Mouse (Mus musculus) MEL (cell line): ENCODE results near the gene Fmo5. TPM values are rescaled to one million over a fixed set of nuclear protein-coding genes. Genes with fewer than 3 reads are reported as not detected.

Source experiments
- DNase-seq: peaks from one replicate; pipeline ENCODE4 v3.0.0; 2011; ENCODE audit warnings: low read depth, low spot score
- H3K27ac ChIP-seq: 2 replicates; pipeline ENCODE4 v1.5.1; 2012; ENCODE audit warnings: low read depth, mild to moderate bottlenecking, control low read depth, low read length, moderate library complexity; ENCODE audit not compliant: control insufficient read depth
- H3K27me3 ChIP-seq, 2 experiments: fragments of 150-350 bp in 1 of 2; sonication (generic) in 1 of 2; 2 replicates each; pipeline ENCODE4 v1.6.1; 2012; ENCODE audit warnings: low read length in 2 of 2, mild to moderate bottlenecking in 2 of 2, improper control_type of control experiment in 1 of 2, moderate library complexity in 1 of 2; ENCODE audit not compliant: insufficient read depth in 2 of 2, control insufficient read depth in 1 of 2
- H3K36me3 ChIP-seq, 2 experiments: 2 replicates each; pipeline ENCODE4 v1.6.1; 2012 to 2014; ENCODE audit warnings: low read length in 2 of 2, improper control_type of control experiment in 1 of 2, inconsistent platforms in 1 of 2, mild to moderate bottlenecking in 1 of 2; ENCODE audit not compliant: insufficient read depth in 2 of 2, control insufficient read depth in 1 of 2
- H3K4me1 ChIP-seq, 2 experiments: fragments of 150-350 bp in 1 of 2; sonication (generic) in 1 of 2; 2 replicates each; pipeline ENCODE4 v1.6.1; 2012; ENCODE audit warnings: low read length in 2 of 2, improper control_type of control experiment in 1 of 2, mild to moderate bottlenecking in 1 of 2; ENCODE audit not compliant: insufficient read depth in 2 of 2, control insufficient read depth in 1 of 2
- H3K4me3 ChIP-seq, 2 experiments: fragments of 150-350 bp in 1 of 2; sonication (generic) in 1 of 2; 2 replicates each; pipeline ENCODE4 v1.5.1; 2012; ENCODE audit warnings: low read depth in 2 of 2, low read length in 2 of 2, mild to moderate bottlenecking in 2 of 2, moderate library complexity in 2 of 2, control low read depth in 1 of 2, improper control_type of control experiment in 1 of 2; ENCODE audit not compliant: control insufficient read depth in 1 of 2, insufficient read depth in 1 of 2
- H3K79me2 ChIP-seq: 2 replicates; pipeline ENCODE4 v1.6.1; 2012; ENCODE audit warnings: mild to moderate bottlenecking, low read length, moderate library complexity; ENCODE audit not compliant: control insufficient read depth, poor library complexity, insufficient read depth
- H3K9ac ChIP-seq: 2 replicates; pipeline ENCODE4 v1.6.1; 2012; ENCODE audit warnings: low read depth, mild to moderate bottlenecking, control low read depth, low read length, moderate library complexity; ENCODE audit not compliant: control insufficient read depth, poor library complexity, severe bottlenecking
- H3K9me3 ChIP-seq: fragments of 150-350 bp; sonication (generic); replicated peaks from 2 replicates; pipeline ENCODE4 v1.6.1; 2012; ENCODE audit warnings: mild to moderate bottlenecking, low read length, improper control_type of control experiment, moderate library complexity; ENCODE audit not compliant: insufficient read depth
- BHLHE40 ChIP-seq: IDR thresholded peaks from 2 replicates; pipeline ENCODE4 v1.6.1; 2012; ENCODE audit warnings: low read depth, mild to moderate bottlenecking, inconsistent platforms, low read length, improper control_type of control experiment, borderline replicate concordance
- E2F4 ChIP-seq: IDR thresholded peaks from 2 replicates; pipeline ENCODE4 v1.6.1; 2011; ENCODE audit warnings: low read depth, low read length, improper control_type of control experiment, borderline replicate concordance
- ELF1 ChIP-seq: IDR thresholded peaks from 2 replicates; pipeline ENCODE4 v1.6.1; 2014; ENCODE audit warnings: low read depth, mild to moderate bottlenecking, inconsistent platforms, low read length, improper control_type of control experiment, moderate library complexity
- EP300 ChIP-seq, 2 experiments: IDR thresholded peaks; 2 replicates each; pipeline ENCODE4 v1.6.1; 2011; ENCODE audit warnings: improper control_type of control experiment in 2 of 2, low read length in 2 of 2, low read depth in 1 of 2, mild to moderate bottlenecking in 1 of 2
- ETS1 ChIP-seq: IDR thresholded peaks from 2 replicates; pipeline ENCODE4 v1.6.1; 2012; ENCODE audit warnings: low read depth, mild to moderate bottlenecking, inconsistent platforms, low read length, improper control_type of control experiment, moderate library complexity
- GABPA ChIP-seq: IDR thresholded peaks from 2 replicates; pipeline ENCODE4 v1.6.1; 2012; ENCODE audit warnings: low read depth, mild to moderate bottlenecking, inconsistent platforms, low read length, improper control_type of control experiment, moderate library complexity
- GATA1 ChIP-seq: IDR thresholded peaks from 2 replicates; pipeline ENCODE4 v1.6.1; 2011; ENCODE audit warnings: low read depth, low read length, improper control_type of control experiment
- MAX ChIP-seq: IDR thresholded peaks from 2 replicates; pipeline ENCODE4 v1.6.1; 2011; ENCODE audit warnings: low read length, improper control_type of control experiment
- MEF2A ChIP-seq: IDR thresholded peaks from 2 replicates; pipeline ENCODE4 v1.6.1; 2014; ENCODE audit warnings: low read depth, mild to moderate bottlenecking, inconsistent platforms, low read length, improper control_type of control experiment; ENCODE audit not compliant: poor library complexity, insufficient replicate concordance, severe bottlenecking; ENCODE audit errors: extremely low read depth
- MXI1 ChIP-seq: IDR thresholded peaks from 2 replicates; pipeline ENCODE4 v1.6.1; 2011; ENCODE audit warnings: mild to moderate bottlenecking, low read depth, low read length, improper control_type of control experiment
- NRF1 ChIP-seq: IDR thresholded peaks from 2 replicates; pipeline ENCODE4 v1.6.1; 2014; ENCODE audit warnings: low read depth, mild to moderate bottlenecking, inconsistent platforms, low read length, improper control_type of control experiment, moderate library complexity; ENCODE audit not compliant: poor library complexity, insufficient read depth, severe bottlenecking
- POLR2A ChIP-seq, 2 experiments: IDR thresholded peaks; 2 replicates each; pipeline ENCODE4 v1.6.1; 2011 to 2012; ENCODE audit warnings: low read length in 2 of 2, mild to moderate bottlenecking in 2 of 2, control low read depth in 1 of 2, improper control_type of control experiment in 1 of 2, low read depth in 1 of 2, moderate library complexity in 1 of 2; ENCODE audit not compliant: control insufficient read depth in 1 of 2, insufficient read depth in 1 of 2, poor library complexity in 1 of 2
- POLR2AphosphoS5 ChIP-seq: IDR thresholded peaks from 2 replicates; pipeline ENCODE4 v1.6.1; 2012; ENCODE audit warnings: low read depth, borderline replicate concordance, mild to moderate bottlenecking, inconsistent platforms, low read length, moderate library complexity, mixed read lengths
- RAD21 ChIP-seq: IDR thresholded peaks from 2 replicates; pipeline ENCODE4 v1.6.1; 2011; ENCODE audit warnings: mild to moderate bottlenecking, low read depth, low read length, improper control_type of control experiment
- RCOR1 ChIP-seq: IDR thresholded peaks from 2 replicates; pipeline ENCODE4 v1.6.1; 2012; ENCODE audit warnings: low read depth, mild to moderate bottlenecking, inconsistent platforms, low read length, improper control_type of control experiment
- SIN3A ChIP-seq: IDR thresholded peaks from 2 replicates; pipeline ENCODE4 v1.6.1; 2012; ENCODE audit warnings: low read length, improper control_type of control experiment, inconsistent platforms
- TAL1 ChIP-seq: IDR thresholded peaks from 2 replicates; pipeline ENCODE4 v1.6.1; 2012; ENCODE audit warnings: mild to moderate bottlenecking, inconsistent platforms, low read length, moderate library complexity, mixed read lengths
- TCF12 ChIP-seq: IDR thresholded peaks from 2 replicates; pipeline ENCODE4 v1.6.1; 2014; ENCODE audit warnings: low read depth, mild to moderate bottlenecking, inconsistent platforms, low read length, improper control_type of control experiment, moderate library complexity
- USF2 ChIP-seq, 2 experiments: IDR thresholded peaks; 2 replicates each; pipeline ENCODE4 v1.6.1; 2011 to 2012; ENCODE audit warnings: improper control_type of control experiment in 2 of 2, low read length in 2 of 2, borderline replicate concordance in 1 of 2, inconsistent platforms in 1 of 2, low read depth in 1 of 2, mild to moderate bottlenecking in 1 of 2; ENCODE audit not compliant: insufficient read depth in 1 of 2
- ZKSCAN1 ChIP-seq: IDR thresholded peaks from 2 replicates; pipeline ENCODE4 v1.6.1; 2012; ENCODE audit warnings: low read depth, mild to moderate bottlenecking, inconsistent platforms, low read length, improper control_type of control experiment, moderate library complexity
- polyA plus RNA-seq, 2 experiments: library from polyadenylated mRNA; stranded (reverse) in 1 of 2; unstranded in 1 of 2; fragments of >175 nt in 1 of 2; fragments of >200 nt in 1 of 2; gene quantifications; 2 replicates each; pipeline versions ENCODE4 v1.2.1 to v1.2.4; 2012; ENCODE audit warnings: low replicate concordance in 2 of 2, low read depth in 1 of 2; ENCODE audit not compliant: insufficient read length in 2 of 2, insufficient read depth in 1 of 2, missing spikeins in 1 of 2
- total RNA-seq: library from RNA; depleted of rRNA; stranded (reverse); fragments of 300-350 nt; gene quantifications from 2 replicates; pipeline ENCODE4 v1.2.3, GENCODE M21; 2012

Gene Fmo5
- total and polyA plus RNA-seq, 3 experiments = 0.12 to 0.39 TPM; not detected in 1

DNA sequence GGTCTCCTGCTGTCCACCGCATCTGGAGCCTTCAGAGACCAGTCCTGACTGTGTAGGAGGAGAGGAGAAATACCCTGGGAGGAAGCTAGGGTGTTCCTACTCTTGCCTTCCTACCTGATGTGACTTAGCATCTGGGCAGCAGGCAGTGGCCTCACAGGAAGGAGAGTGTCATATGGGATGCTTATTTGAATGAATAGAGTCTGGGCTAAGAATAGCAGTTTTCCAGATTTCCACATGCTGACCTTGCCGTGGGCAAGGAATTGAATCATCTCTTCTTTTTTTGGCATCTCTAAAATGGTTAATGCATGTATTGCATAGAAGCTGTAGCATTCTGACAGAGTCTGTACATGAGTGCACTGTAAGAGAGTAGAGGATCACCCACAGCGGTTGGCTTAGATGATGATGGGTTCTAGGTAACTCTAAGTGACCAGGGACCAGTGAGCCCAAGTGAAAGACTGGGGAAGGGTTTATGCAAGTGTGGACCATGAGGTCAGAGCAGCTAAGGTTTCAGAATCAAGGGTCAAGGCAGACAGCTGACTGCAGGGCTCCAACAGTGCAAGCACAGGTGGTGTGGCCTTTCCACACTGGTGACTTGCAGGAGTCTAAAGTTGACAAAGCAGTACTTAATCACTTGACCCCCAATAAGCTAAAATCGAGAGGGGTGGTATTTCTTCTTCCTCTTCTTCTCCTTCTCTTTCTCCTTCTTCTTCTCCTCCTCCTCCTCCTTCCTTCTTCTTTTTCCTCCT lies 57.9 kb downstream of the Fmo5 start:
- no peaks in the 10 kb centered on the region for H3K9me3 ChIP-seq
- peaks cover 18 to 35% of the 10 kb centered on the region in 2 experiments for H3K4me1 ChIP-seq
- no peak for DNase-seq
- peaks cover 0 to 22% of the 10 kb centered on the region in 2 experiments; a peak in 2 of 4 replicates for H3K36me3 ChIP-seq
- no peak overlapping the region for H3K4me3 ChIP-seq
- H3K79me2 ChIP-seq = no peaks in the 10 kb centered on the region; the same call in 1 of the 2 replicates
- H3K9ac ChIP-seq = no peak overlapping the region
- H3K27ac ChIP-seq = no peak overlapping the region
- H3K27me3 ChIP-seq = no peaks in the 10 kb centered on the region
- TF ChIP-seq TAL1 (no peak), GABPA (no peak), RCOR1 (no peak), RAD21 (no peak), NRF1 (no peak), USF2 (IDR thresholded peaks at IDR 0.05; ENCODE audit: borderline replicate concordance in 1 of 2, insufficient read depth in 1 of 2, low read depth in 1 of 2, low read length in 2 of 2) (no peak), MEF2A (no peak), ZKSCAN1 (no peak), TCF12 (no peak)

GRCm38 (mm10) chr3:97689289-97689688 lies 60.7 kb downstream of the Fmo5 start:
- TF ChIP-seq E2F4 = no peak
- peak; percentile 88 for TF ChIP-seq GATA1
- TF ChIP-seq POLR2AphosphoS5 = no peak
- TF ChIP-seq TCF12 = peak; percentile 19; the same call in 1 of the 2 replicates
- TF ChIP-seq RCOR1 = peak; percentile 65; the same call in 1 of the 2 replicates
- peak; percentile 77 for TF ChIP-seq SIN3A
- TF ChIP-seq ETS1 = 0 out of 2 replicates have a peak, but pooled peaks have one; percentile 48
- TF ChIP-seq EP300 (IDR thresholded peaks at IDR 0.05; ENCODE audit: low read depth in 1 of 2, low read length in 2 of 2) = peak; percentile 59 to 67; a peak in 2 of 4 replicates
- peak; percentile 68 for TF ChIP-seq MAX
- 0 out of 2 replicates have a peak, but pooled peaks have one; percentile 39 for TF ChIP-seq MXI1
- TF ChIP-seq RAD21 = no peak
- 0 out of 2 replicates have a peak, but pooled peaks have one; percentile 38 for TF ChIP-seq ELF1
- TF ChIP-seq POLR2A (IDR thresholded peaks at IDR 0.05; ENCODE audit: control insufficient read depth in 1 of 2, insufficient read depth in 1 of 2, low read depth in 1 of 2, low read length in 2 of 2, poor library complexity in 1 of 2) = 0 out of 4 replicates have a peak, but pooled peaks of 1 of the 2 experiments have one; percentile 29
- peak; percentile 50; the same call in 1 of the 2 replicates for TF ChIP-seq BHLHE40
- Histone ChIP-seq H3K9me3 (no peaks in the 10 kb centered on the region), H3K27me3 (no peaks in the 10 kb centered on the region), H3K36me3 (peaks cover 0 to 20% of the 10 kb centered on the region in 2 experiments; a peak in 2 of 4 replicates), H3K27ac (peak overlapping the region; percentile 49), H3K79me2 (no peaks in the 10 kb centered on the region), H3K4me3 (no peak overlapping the region; a peak in 1 of 4 replicates), H3K9ac (no peak overlapping the region), H3K4me1 (peaks cover 16 to 42% of the 10 kb centered on the region in 2 experiments)
- peak; percentile 81 for DNase-seq
